Mouse (Mus musculus) adrenal gland, adult 2 months (tissue): ENCODE results near the gene Rrm1. TPM values are rescaled to one million over a fixed set of nuclear protein-coding genes. Genes with fewer than 3 reads are reported as not detected.
"Not testable (repeated sequence)": the region's sequence is repeated elsewhere in the genome, so short reads cannot be mapped to it uniquely, and the experiment has no call there.

ENCODE experiments used
- DNase-seq: peaks from one replicate; pipeline ENCODE4 v3.0.0; 2021
- long read RNA-seq: library from polyadenylated mRNA; stranded (forward); transcript quantifications from one replicate; pipeline ENCODE4 v2.0.0, GENCODE M21; 2021
- polyA plus RNA-seq: library from polyadenylated mRNA; depleted of rRNA; stranded (reverse); fragments of >200 nt; gene quantifications from 2 replicates; pipeline ENCODE4 v1.2.3, GENCODE M21; 2012; rRNA removed
- total RNA-seq, 2 experiments: library from RNA; stranded (reverse); gene quantifications; 2 replicates each; pipeline ENCODE4 v1.2.3; 2021

Rrm1 gene
- total RNA-seq (10 to 100 TPM; 16.8 to 20.1 TPM), polyA plus RNA-seq (3.2 and 4.1 TPM in 2 replicates)
- long read RNA-seq, transcript Rrm1-201 (19 exons, 3,997 nt): major isoform, 25 of 27 reads
- long read RNA-seq, partial matches to known transcripts: 0 of 27 reads
- long read RNA-seq, other reads (novel, unspliced or antisense): 2 of 27 reads

DNA sequence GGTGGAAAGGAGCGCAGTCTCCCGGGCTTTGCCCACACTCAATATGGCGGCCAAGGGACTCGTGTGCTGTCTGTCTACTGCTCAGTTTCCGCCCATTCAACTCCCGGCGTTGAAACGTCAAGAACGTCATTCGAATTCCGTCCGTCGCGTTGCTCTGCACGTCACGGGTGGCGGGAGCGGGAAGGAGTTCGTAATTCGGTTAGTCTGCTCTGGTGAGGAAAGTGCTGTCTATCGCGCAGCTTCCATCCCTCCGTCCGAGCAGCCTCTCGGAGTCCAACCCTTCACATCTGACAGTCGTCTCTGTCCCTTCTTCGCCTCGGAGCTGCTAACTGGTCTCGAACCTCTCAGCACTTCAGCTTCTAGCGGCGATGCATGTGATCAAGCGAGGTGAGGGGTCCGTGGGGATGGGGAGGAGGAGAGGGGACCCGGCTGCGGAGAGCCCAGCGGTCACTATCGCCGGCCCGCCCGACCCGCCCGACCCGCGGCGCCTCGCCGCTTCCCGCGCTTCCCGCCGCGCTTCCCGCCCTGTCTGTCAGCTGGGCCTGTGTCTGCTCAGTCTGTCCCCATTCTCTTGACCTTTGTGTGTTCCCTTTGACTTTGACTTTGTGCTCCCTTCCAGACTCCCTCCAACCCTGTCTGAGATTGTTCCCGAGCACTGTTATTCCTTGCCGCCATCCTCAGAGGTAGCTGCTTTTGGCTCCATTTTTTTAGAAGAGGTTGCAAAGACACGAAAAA, at the start of gene Rrm1:
Gene Rrm1, plus strand, starts transcription at position 39 of the 735 bp plus-strand sequence.
- DNase-seq: peak; percentile 96

DNA sequence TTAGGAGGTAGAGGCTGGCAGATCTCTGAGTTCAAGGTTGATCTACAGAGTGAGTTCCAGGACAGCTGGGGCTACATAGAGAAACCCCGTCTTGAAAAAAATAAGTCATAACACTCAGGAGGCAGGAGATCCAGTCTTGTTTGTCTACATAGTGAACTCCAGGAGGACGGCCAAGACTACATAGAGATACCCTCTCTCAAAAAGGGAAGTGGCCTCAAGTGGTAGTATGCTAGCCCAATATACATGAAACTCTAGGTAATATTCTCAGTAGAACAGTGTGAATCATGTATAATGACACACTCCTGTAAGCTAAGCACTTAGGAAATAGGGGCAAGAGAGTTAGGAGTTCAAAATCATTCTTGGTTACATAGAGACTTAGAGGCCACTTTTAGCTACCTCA, 47.6 kb upstream of the Rrm1 start:
- DNase-seq: no peak

GRCm38 (mm10) chr7:102395894-102396293, 45.6 kb upstream of the Rrm1 start:
- peak; percentile 41 for DNase-seq

DNA sequence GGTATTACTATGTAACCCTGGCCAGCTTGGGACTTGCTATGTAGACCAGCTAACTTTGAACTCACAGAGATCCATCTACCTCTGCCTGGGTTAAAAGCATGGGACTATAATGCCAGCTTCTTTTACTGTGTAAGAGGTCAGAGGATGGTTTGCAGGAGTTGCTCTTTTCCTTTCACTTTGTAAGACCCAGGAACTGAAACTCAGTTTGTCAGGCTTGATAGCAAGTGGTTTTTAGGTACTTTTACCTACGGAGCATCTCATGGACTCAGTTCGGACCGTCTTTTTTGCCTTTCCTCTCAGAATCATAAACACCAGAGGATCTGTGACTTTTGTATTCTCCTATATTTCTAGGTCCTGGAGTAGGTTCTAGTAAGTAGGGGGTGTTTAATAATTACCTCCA, 45.2 kb upstream of the Rrm1 start:
- no peak for DNase-seq

DNA sequence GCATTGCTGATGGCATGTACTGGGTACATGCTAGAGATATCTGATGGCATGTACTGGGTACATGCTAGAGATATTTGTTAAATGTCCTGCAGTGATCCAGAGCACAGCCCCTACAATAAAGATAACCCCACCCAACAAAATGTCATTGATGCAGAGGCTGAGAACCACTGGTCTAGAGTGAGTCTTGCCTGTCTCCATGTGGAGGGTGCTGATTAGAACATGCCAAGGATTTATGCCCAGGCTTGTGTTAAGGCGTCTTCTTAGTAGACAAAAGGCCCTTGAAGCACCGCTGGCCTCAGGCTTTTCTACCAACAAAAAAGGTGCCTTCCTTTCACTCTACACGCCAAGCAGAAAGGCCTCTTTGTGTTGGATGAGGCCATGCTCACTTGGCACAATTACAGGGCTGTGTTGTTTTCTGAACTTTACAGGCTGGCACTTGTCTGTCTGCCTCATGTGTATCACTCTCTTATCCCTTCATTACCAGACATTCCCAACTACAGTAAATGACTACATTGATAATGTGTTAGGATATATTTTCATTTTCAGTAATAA, 42.2 kb upstream of the Rrm1 start:
- DNase-seq: no peak

- no peak for DNase-seq
Observed at GRCm38 (mm10) chr7:102404118-102404517, 37.4 kb upstream of the Rrm1 start.

- DNase-seq: no peak
Observed at GRCm38 (mm10) chr7:102407440-102407839, 34.1 kb upstream of the Rrm1 start.

DNA sequence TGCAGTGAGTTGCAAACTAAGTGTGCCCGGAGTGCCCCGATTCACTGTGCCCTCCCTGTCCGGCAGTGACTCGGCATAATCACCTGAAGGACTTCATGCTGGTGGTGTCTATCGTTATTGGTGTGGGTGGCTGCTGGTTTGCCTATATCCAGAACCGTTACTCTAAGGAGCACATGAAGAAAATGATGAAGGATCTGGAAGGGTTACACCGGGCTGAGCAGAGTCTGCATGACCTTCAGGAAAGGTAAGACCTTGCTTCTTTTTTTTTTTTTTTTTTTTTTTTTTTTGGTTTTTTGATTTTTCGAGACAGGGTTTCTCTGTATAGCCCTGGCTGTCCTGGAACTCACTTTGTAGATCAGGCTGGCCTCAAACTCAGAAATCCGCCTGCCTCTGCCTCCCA, 26.2 kb upstream of the Rrm1 start:
- DNase-seq: not testable (repeated sequence)

DNA sequence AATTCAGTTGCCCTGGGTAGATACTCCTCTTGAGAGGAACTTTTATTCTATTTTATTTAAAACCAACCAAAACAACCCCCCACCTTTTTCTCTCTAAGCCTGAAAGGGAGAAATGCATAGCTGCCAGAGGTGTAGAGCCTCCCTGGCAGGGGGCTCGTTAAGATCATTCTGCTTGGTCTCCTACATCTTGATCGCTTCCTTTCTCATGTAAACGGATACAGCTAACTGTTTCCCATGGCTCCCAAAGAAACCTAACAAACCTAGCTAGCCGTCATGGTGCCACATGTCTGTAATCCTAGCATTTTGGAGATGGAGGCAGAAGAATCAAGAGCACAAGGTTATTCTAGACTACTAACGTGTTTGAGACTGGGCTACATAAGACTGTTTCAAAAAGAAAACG, 25.7 kb upstream of the Rrm1 start:
- DNase-seq: no peak

DNA sequence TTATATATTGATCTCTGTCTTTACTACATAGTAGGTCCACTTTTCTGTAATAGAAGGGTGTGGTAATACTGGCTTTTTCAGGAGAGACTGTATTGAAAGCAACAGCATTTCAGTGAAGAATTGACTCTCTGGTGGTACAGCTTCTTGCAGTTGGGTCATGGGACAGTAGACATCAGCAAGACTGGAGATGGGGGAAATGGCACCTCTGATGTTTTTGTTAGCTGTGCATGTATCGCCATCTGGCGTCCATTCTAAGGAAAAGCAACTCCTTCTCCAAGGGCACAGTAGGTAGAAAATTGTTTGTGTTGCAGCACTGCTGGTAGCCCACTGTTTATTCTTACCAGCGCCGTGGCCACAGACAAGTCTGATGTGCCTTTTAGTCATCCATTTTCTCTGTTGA, 24.1 kb upstream of the Rrm1 start:
- peak; percentile 38 for DNase-seq

GRCm38 (mm10) chr7:102422036-102422435, 19.5 kb upstream of the Rrm1 start:
- DNase-seq: no peak

GRCm38 (mm10) chr7:102425933-102426685, 15.4 kb upstream of the Rrm1 start:
- no peak for DNase-seq

GRCm38 (mm10) chr7:102434344-102434743, 7.2 kb upstream of the Rrm1 start:
- DNase-seq: no peak

GRCm38 (mm10) chr7:102440822-102441656, 456 bp upstream of the Rrm1 start:
- no peak for DNase-seq

DNA sequence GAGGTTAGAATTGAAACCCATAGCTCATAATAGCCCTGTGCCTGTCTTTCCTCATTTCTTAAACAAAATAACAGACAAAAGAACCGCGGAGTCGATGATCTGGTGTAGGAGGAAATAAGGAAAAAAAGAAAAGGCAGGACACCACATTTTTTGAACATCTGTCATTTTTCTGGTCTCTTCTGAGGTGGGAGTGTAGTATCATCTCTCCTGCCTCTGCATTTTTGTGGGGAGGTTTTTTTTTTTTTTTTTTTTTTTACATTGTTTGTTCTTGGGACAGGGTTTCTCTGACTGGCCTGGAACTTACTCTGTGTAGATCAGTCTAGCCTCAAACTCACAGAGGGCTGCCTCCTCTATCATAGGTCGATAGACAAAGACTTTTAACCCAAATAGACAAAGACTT, 937 bp downstream of the Rrm1 start:
- DNase-seq: no peak

- no peak for DNase-seq
Observed at GRCm38 (mm10) chr7:102444301-102444700, 2.8 kb downstream of the Rrm1 start.

GRCm38 (mm10) chr7:102446438-102446837, 4.9 kb downstream of the Rrm1 start:
- peak; percentile 56 for DNase-seq

- no peak for DNase-seq
Observed at GRCm38 (mm10) chr7:102458618-102459380, 17.3 kb downstream of the Rrm1 start.

DNA sequence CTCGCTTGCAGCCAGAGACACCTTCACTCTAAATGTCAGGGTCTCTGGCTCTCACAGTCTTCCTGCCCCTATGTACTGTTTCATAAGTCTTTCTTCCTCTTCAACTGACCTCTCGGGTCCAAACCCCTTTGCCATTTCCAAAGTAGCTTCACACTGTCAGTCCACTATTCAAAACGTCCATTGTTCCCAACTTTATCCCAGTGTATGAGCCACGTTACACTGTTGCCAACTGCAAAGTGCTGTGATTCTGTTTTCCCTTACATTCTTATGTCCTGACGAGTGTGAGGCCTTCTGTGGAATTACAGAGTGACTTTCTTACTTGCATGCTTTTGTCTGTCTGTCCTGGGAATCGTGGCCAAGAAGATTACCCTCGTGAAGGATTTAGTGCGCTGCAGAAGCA, 26.1 kb downstream of the Rrm1 start:
- DNase-seq: peak; percentile 10

DNA sequence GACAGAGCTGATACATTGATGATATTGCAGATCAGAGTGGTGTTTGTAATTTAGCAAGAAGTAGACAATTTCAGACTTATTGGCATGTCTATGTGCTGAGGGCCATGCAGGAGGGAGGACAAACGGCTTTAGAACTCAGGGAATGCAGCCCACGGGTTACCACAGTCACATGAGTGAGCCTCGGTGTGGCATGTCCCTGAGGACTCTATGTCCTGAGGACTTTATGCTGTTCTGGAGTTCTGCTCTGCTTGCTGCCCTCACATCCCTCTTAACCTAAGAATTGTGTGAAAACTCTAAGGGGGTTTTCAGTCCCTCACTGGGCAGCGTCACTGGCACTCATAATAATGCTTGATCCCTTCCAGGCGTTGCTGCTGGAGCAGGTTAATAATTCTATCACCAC, 31.2 kb downstream of the Rrm1 start:
- DNase-seq: no peak

DNA sequence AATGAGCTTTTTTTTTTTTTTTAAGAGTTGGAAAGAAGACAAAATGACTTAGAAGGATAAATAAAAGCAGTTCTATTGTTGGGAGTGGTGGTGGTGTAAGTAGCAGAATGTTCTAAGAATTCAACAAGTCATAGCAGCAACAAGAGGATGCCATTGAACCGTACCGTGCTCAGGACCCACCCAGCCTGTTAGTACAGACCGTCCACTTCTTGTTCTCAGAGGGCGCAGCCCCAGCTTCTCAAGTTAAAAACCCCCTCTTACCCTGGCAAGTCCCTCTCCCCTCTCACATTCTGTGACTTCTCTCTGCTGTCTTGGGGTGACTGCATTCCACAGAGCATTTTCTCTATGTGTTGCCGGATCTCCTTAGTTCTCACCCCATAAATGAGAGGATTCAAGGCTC, 35.1 kb downstream of the Rrm1 start:
- DNase-seq: no peak
